Mouse (Mus musculus): ENCODE results near the gene Nsl1. TPM values are rescaled to one million over a fixed set of nuclear protein-coding genes. Genes with fewer than 3 reads are reported as not detected.
A peak's percentile ranks its signal among the peaks of the same experiment; 100 is the strongest.
"Not testable (repeated sequence)": the region's sequence is repeated elsewhere in the genome, so short reads cannot be mapped to it uniquely, and the experiment has no call there.

The Nsl1 gene
- 20.6 and 21.8 TPM in 2 replicates for polyA plus RNA-seq (2016; fragmentation: Nextera tagmentation; extraction: Ambion mirVana)

- peaks cover 35% of the 10 kb centered on the region for H3K36me3 ChIP-seq
- H3K4me3 ChIP-seq, result peak within 1 kb of the TSS; percentile 92
- H3K27ac ChIP-seq, result peak within 1 kb of the TSS; percentile 95
- DNase-seq (ENCODE audit: low spot score), result peak; percentile 92
- peaks cover 20% of the 10 kb centered on the region for H3K4me1 ChIP-seq
- WGBS, result under 1% methylated on average over 56 of the region's 56 CpGs
- H3K27me3 ChIP-seq (ENCODE audit: insufficient read depth, poor library complexity, severe bottlenecking), result no peaks in the 10 kb centered on the region
- no peaks in the 10 kb centered on the region for H3K9me3 ChIP-seq
Observed at GRCm38 (mm10) chr1:191062781-191063485, at the start of gene Nsl1, which contains the start of gene Tatdn3. Gene Nsl1, plus strand, starts transcription at chr1:191063012. Gene Tatdn3, minus strand, starts transcription at chr1:191062932.

- no peaks in the 10 kb centered on the region for H3K4me1 ChIP-seq
- H3K4me3 ChIP-seq, result no peak overlapping the region
- H3K36me3 ChIP-seq, result peaks cover 64% of the 10 kb centered on the region
- WGBS, result 94% methylated on average over 3 of the region's 3 CpGs
- DNase-seq (ENCODE audit: low spot score), result no peak
- H3K27me3 ChIP-seq (ENCODE audit: insufficient read depth, poor library complexity, severe bottlenecking), result no peaks in the 10 kb centered on the region
- no peak overlapping the region for H3K27ac ChIP-seq
- no peaks in the 10 kb centered on the region for H3K9me3 ChIP-seq
Observed at GRCm38 (mm10) chr1:191014271-191014670, 48.5 kb upstream of the Nsl1 start.

GRCm38 (mm10) chr1:191019803-191020202 lies 43.0 kb upstream of the Nsl1 start:
- WGBS, result 92% methylated on average over 5 of the region's 5 CpGs
- H3K36me3 ChIP-seq, result peaks cover 31% of the 10 kb centered on the region
- no peaks in the 10 kb centered on the region for H3K9me3 ChIP-seq
- H3K27ac ChIP-seq, result no peak overlapping the region
- H3K4me3 ChIP-seq, result no peak overlapping the region
- H3K4me1 ChIP-seq, result peaks cover 7% of the 10 kb centered on the region; the same call in 1 of the 2 replicates
- no peaks in the 10 kb centered on the region for H3K27me3 ChIP-seq (ENCODE audit: insufficient read depth, poor library complexity, severe bottlenecking)
- DNase-seq (ENCODE audit: low spot score), result no peak

GRCm38 (mm10) chr1:191020217-191020924 lies 42.4 kb upstream of the Nsl1 start:
- WGBS, result 76% methylated on average over 3 of the region's 3 CpGs
- no peaks in the 10 kb centered on the region for H3K27me3 ChIP-seq (ENCODE audit: insufficient read depth, poor library complexity, severe bottlenecking)
- DNase-seq (ENCODE audit: low spot score), result peak; percentile 39
- peaks cover 27% of the 10 kb centered on the region for H3K36me3 ChIP-seq
- H3K9me3 ChIP-seq, result no peaks in the 10 kb centered on the region
- H3K27ac ChIP-seq, result no peak overlapping the region
- no peak overlapping the region for H3K4me3 ChIP-seq
- H3K4me1 ChIP-seq, result peaks cover 13% of the 10 kb centered on the region

GRCm38 (mm10) chr1:191021016-191021415 lies 41.8 kb upstream of the Nsl1 start:
- DNase-seq (ENCODE audit: low spot score), result no peak
- Histone ChIP-seq H3K4me1 (peaks cover 19% of the 10 kb centered on the region), H3K9me3 (no peaks in the 10 kb centered on the region), H3K27me3 (ENCODE audit: insufficient read depth, poor library complexity, severe bottlenecking) (no peaks in the 10 kb centered on the region), H3K27ac (no peak overlapping the region), H3K4me3 (no peak overlapping the region), H3K36me3 (peaks cover 27% of the 10 kb centered on the region)
- 95% methylated on average over 7 of the region's 7 CpGs for WGBS

GRCm38 (mm10) chr1:191023140-191023539 lies 39.7 kb upstream of the Nsl1 start:
- Histone ChIP-seq H3K4me3 (no peak overlapping the region), H3K4me1 (peaks cover 29% of the 10 kb centered on the region), H3K9me3 (no peaks in the 10 kb centered on the region), H3K27me3 (ENCODE audit: insufficient read depth, poor library complexity, severe bottlenecking) (no peaks in the 10 kb centered on the region), H3K36me3 (peaks cover 23% of the 10 kb centered on the region), H3K27ac (no peak overlapping the region)
- 90% methylated on average over 2 of the region's 2 CpGs for WGBS
- no peak for DNase-seq (ENCODE audit: low spot score)

- not testable (repeated sequence) for DNase-seq (ENCODE audit: low spot score); H3K27ac ChIP-seq; H3K9me3 ChIP-seq; H3K4me3 ChIP-seq; H3K27me3 ChIP-seq (ENCODE audit: insufficient read depth, poor library complexity, severe bottlenecking)
- H3K36me3 ChIP-seq, result peaks cover 23% of the 10 kb centered on the region
- WGBS, result 91% methylated on average over 6 of the region's 6 CpGs
- peaks cover 29% of the 10 kb centered on the region for H3K4me1 ChIP-seq
Observed at GRCm38 (mm10) chr1:191023806-191024205, 39.0 kb upstream of the Nsl1 start.

GRCm38 (mm10) chr1:191025016-191026012 lies 37.5 kb upstream of the Nsl1 start:
- WGBS, result 2% methylated on average over 68 of the region's 69 CpGs
- H3K9me3 ChIP-seq, result no peaks in the 10 kb centered on the region
- H3K4me1 ChIP-seq, result peaks cover 34% of the 10 kb centered on the region
- H3K4me3 ChIP-seq, result peak overlapping the region; percentile 87
- peak overlapping the region; percentile 94 for H3K27ac ChIP-seq
- DNase-seq (ENCODE audit: low spot score), result peak; percentile 87
- no peaks in the 10 kb centered on the region for H3K27me3 ChIP-seq (ENCODE audit: insufficient read depth, poor library complexity, severe bottlenecking)
- peaks cover 11% of the 10 kb centered on the region for H3K36me3 ChIP-seq

- Histone ChIP-seq H3K36me3 (peaks cover 9% of the 10 kb centered on the region), H3K4me3 (peak within 1 kb of the TSS; percentile 87), H3K4me1 (peaks cover 34% of the 10 kb centered on the region), H3K27ac (peak within 1 kb of the TSS; percentile 94), H3K9me3 (no peaks in the 10 kb centered on the region), H3K27me3 (ENCODE audit: insufficient read depth, poor library complexity, severe bottlenecking) (no peaks in the 10 kb centered on the region)
- DNase-seq (ENCODE audit: low spot score), result peak; percentile 100
- WGBS, result under 1% methylated on average over 50 of the region's 50 CpGs
Observed at GRCm38 (mm10) chr1:191026021-191026713, 36.6 kb upstream of the Nsl1 start, which contains the start of gene Flvcr1. Gene Flvcr1, minus strand, starts transcription at chr1:191026158.

- Histone ChIP-seq H3K27me3 (ENCODE audit: insufficient read depth, poor library complexity, severe bottlenecking) (no peaks in the 10 kb centered on the region), H3K4me3 (no peak overlapping the region)
- WGBS, result 69% methylated on average over 10 of the region's 10 CpGs
Observed at GRCm38 (mm10) chr1:191030182-191030581, 32.6 kb upstream of the Nsl1 start.

GRCm38 (mm10) chr1:191030922-191031425 lies 31.8 kb upstream of the Nsl1 start:
- 66% methylated on average over 6 of the region's 6 CpGs for WGBS
- H3K9me3 ChIP-seq; H3K36me3 ChIP-seq; H3K27ac ChIP-seq; H3K4me3 ChIP-seq; H3K27me3 ChIP-seq (ENCODE audit: insufficient read depth, poor library complexity, severe bottlenecking): not testable (repeated sequence)
- peaks cover 21% of the 10 kb centered on the region for H3K4me1 ChIP-seq
- peak; percentile 36 for DNase-seq (ENCODE audit: low spot score)

More at GRCm38 (mm10) chr1:191030182-191030581, 32.6 kb upstream of the Nsl1 start:
- H3K27ac ChIP-seq, result no peak overlapping the region
- H3K36me3 ChIP-seq, result no peaks in the 10 kb centered on the region
- DNase-seq (ENCODE audit: low spot score), result no peak
- H3K4me1 ChIP-seq, result peaks cover 29% of the 10 kb centered on the region
- no peaks in the 10 kb centered on the region for H3K9me3 ChIP-seq

- Histone ChIP-seq H3K36me3 (no peaks in the 10 kb centered on the region), H3K27ac (no peak overlapping the region), H3K4me3 (no peak overlapping the region), H3K27me3 (ENCODE audit: insufficient read depth, poor library complexity, severe bottlenecking) (no peaks in the 10 kb centered on the region), H3K9me3 (no peaks in the 10 kb centered on the region), H3K4me1 (peaks cover 6% of the 10 kb centered on the region; the same call in 1 of the 2 replicates)
- no peak for DNase-seq (ENCODE audit: low spot score)
- 32% methylated on average over 4 of the region's 4 CpGs for WGBS
Observed at GRCm38 (mm10) chr1:191035649-191036048, 27.2 kb upstream of the Nsl1 start.
